Mouse (Mus musculus) left cerebral cortex, postnatal 36 days (tissue): ENCODE measurements at regions not wholly inside any gene's neighbourhood (a gene's known extent, or its start where the extent isn't known, plus 50 kb on each side); places are given as distances from the start of the nearest gene placed in this dataset.
"Not testable (repeated sequence)": the region's sequence is repeated elsewhere in the genome, so short reads cannot be mapped to it uniquely, and the experiment has no call there.

Experiments
- DNase-seq, 2 experiments: peaks; one replicate each; pipeline ENCODE4 v3.0.0; 2021 to 2022; ENCODE audit warnings: low spot score in 2 of 2, mixed read lengths in 1 of 2
- intact Hi-C: fragments of 180-260 bp; cut with DNase I; formaldehyde crosslinking; loops from one replicate; pipeline ENCODE4 v1.15.1; 2025

DNA sequence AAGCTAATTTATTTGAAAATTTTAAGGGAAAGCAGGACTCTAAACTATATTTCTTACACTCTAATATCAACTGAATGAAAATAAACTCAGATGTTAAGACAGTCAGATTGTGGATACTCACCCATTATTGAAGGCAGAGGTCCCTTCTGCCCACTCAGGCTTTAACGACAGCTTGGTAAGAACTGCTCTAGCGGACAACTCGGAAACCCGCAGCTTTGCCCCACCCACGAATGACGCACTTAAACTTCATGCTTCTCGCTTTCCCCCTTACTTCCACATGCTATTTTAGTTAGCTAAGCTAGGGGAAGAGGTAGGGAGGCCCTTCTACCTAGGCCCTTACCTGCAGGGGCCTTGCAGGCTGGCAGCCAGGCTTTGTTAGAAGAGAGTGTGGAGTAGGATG lies 50.8 kb upstream of the Elmo1 start:
- DNase-seq: no peak
- intact Hi-C loops: loop anchor here (5.0 kb wide), 3 partner anchors 53 to 253 kb away; partner anchors contain the start of gene Elmo1

DNA sequence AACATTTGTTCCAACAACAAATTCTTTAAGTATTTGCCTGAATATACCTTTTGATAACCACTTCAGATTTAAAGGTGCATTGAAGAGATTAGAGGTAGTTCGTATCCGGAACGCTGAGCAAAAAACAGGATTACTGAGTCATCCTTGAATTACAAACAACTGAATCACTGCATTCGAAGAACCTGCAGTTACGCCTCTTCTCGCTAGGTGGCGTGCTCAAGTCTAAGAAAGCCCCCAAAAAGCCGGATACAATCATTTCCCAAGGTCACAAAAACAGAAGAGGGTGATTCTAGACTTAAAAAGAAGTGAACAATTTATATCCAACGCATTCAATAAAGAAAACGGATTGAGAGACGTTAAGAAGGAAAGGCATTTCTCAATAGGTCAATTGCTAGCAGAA lies 51.9 kb upstream of the Elmo1 start:
- no peak for DNase-seq
- intact Hi-C loops: loop anchor here (5.0 kb wide), 3 partner anchors 54 to 254 kb away; partner anchors contain the start of gene Elmo1

DNA sequence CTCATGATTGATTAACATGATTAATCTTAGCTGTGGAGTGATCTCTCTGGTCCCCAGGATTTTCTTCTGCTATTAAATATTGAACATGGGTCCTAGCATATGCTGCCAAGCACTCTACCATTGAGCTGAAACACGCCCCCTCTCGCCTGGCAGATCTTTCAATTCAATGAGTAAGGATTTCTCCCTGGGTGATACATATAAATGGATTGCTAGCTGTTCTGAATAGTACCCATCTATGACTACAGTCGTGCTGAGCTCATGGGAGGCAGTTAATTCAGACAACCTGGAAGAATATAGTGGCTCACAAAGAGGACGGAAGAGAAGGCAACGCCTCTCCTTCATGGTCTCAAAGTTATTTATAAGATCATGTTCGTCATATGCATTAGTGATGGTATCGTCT lies 53.0 kb upstream of the Elmo1 start:
- intact Hi-C loops: loop anchor here (5.0 kb wide), 3 partner anchors 55 to 255 kb away; partner anchors contain the start of gene Elmo1
- DNase-seq: peak in 1 of 2 experiments; percentile 17

DNA sequence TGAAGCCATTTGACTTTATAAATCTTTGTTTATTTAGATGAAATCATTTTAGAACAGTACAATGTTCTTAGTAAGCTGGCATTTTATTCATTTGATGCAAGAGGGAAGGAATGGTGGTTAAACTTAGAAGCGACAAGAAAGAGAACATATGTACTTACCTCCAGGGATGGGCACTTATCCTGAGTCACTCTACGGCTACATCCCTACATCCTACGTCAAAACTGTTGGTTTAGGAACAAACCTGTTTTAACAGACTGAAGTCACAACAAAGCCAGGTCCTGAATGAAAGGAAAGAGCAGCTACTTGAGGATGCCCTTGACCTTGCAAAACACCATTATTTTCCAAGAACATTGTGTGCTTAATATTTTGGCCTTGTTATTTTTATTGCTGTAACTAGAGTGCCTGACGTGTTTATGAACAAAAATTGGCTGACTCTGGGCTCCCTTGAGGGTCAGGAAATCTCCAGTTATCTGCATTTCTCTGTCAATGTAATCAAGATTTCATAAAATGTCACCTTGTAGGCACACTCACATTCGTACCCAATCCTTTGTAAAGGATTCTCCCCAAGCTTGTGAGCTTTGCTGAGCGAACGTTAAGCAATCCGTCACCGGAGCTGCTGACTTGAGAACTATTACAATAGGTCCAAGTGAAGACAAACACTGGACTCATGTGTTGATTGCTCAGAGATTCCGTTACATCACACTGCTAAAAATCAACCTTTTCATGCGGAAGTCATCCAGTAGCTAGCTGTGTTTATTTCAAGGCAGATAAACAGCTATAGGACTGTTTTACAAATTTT lies 56.3 kb upstream of the Elmo1 start:
- intact Hi-C loops: no loop called here

DNA sequence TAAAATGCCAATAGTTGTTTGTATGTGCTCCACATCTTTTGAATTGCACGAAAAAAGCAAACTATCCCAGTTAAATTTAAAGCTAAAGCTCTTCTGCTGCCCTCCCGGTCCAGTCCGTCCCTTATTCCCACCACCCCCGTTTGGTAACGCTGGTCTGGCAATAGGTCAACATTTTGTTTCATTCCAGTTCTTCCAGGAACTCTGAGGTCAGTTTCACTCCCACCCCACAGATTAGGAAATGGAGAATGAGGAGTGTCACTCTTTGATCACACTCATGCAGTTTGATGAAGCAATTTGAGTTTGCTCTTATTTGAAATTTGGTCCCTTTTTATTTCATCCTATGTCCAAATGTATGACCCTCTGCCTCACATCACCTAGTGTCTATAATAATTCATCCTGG lies 58.7 kb upstream of the Elmo1 start:
- no peak for DNase-seq
- intact Hi-C loops: no loop called here

More for the DNA sequence above, 56.3 kb upstream of the Elmo1 start:
- no peak for DNase-seq

DNA sequence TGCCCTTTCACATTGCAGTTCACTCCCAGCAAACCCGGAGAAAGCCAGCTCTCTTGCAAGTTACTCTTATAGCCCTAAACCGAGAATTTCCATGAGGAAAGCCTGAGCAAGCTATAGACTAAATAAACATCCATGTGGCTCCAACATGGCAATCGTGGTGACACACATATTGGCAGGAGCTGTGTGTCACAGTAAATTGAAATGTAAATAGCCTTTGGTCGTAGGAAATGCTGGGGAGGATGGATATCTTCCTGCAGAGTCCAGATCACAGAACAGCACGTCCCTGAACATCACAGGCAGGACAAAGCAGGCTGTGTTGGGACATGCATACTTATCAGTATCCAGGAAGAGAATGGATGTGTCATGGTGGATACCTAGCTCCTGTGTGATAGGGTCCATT lies 59.3 kb upstream of the Elmo1 start:
- DNase-seq: no peak
- intact Hi-C loops: no loop called here

DNA sequence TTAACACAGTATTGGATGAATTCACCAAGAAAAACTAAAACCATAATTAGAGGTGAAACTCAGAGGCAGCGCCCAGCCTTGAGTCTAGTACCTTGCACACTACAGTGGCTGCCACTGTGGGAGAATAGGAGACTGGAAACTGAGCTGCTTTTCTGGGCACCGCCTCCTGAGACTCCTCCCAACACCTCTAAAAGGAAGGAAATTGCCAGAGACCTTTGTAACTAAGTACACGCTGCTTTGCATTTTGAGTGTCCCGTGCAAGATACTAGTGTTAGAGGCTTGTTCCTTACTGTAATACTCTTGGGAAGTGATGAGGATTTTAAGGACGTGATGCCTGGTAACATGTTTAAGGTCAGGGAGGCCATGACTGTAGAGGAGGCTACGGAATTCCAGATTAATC lies 63.8 kb upstream of the Elmo1 start:
- no peak for DNase-seq
- intact Hi-C loops: no loop called here

DNA sequence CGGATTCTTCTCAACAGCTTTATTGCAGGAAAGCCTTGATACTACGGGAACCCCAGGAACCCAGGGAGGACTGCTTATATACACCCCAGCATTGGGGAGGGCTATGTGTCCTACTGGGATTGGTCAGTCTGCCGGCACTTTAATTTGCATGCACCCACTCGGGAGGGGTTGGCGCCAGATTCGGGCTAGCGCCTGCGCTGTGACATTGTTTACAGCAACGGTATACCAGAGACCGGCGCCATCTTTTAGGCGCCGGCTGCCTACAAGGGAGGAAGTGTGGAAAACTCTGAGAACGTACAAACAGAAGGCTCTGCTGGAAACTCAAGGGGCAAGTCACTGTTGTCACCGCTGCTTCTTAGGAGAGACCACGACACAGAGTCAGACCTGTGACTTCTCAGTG lies 73.9 kb upstream of the Elmo1 start:
- intact Hi-C loops, DNase-seq: not testable (repeated sequence)

DNA sequence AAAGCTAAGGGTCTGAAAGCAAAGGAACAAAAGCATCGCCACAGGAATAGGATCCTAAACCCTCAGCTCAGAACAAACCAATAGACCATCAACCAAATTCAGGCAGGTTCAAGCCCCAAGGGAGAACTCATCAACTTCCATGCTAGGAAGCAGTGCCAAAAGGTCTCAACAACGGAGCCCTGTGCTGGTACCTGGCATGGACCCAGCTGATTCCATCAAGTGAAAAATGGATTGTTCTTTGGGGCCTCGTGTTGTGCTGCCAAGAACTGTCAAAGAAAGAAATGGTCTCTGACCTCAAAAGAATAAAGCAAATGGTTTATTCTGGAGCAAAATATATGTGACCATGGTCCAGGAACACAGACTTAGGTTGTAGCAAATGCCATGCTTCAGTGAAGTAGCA lies 77.8 kb upstream of the Elmo1 start:
- no peak for DNase-seq
- intact Hi-C loops: no loop called here

DNA sequence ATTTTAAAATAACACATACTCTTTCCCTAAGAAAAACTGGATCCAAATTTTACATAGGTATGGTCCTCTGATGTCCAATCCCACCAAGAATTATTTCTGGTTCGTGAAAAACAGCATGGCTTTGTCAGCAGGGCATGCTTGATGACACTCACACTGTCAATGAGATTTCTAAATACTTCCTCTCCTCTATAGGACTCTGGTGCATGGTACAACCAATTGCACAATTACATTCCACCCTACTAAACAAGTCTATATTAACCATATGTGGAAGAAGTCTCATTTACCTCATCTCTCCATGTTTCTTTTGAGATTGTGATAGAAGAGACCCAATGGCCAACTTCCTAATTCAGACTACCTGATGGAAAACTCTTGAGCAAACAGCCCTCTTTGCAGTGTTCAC lies 81.2 kb upstream of the Elmo1 start:
- no peak for DNase-seq
- intact Hi-C loops: no loop called here

DNA sequence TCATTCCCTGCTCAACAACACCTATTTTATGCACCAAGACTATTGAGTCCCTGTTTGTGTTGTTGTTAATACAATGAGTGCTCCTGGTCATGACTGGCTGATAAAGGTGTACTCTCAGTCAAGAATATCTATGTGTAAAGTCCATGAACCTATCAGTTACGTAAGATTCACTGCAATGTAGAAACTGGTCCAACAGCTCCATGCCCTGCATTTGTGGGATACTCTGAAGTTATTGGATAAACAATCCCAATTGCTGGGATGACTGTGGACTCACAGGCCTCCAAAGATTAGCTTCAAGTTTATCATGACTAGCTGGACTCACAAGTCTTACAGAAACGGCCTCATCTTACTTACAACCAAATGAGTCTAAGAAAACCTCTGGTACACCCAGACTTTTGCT lies 82.8 kb upstream of the Elmo1 start:
- no peak for DNase-seq
- intact Hi-C loops: no loop called here

DNA sequence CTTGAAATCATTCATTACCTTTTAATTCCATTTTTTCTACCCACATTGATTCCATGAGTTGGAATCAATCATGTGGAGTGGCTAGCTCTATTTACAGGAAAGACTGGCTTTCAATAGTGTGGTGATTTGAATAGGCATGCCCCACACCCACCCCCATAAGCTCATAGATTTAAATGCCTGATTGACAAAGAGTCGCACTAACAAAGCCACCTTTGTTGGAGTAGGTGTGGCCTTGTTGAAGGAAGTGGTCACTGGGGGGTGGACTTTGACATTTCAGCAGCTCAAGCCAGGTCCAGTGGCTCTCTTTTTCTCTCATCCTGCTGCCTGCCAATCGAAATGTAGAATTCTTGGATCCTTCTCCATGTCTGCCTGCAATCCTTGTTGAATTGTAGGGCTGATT lies 92.8 kb upstream of the Elmo1 start:
- intact Hi-C loops: no loop called here
- no peak for DNase-seq

DNA sequence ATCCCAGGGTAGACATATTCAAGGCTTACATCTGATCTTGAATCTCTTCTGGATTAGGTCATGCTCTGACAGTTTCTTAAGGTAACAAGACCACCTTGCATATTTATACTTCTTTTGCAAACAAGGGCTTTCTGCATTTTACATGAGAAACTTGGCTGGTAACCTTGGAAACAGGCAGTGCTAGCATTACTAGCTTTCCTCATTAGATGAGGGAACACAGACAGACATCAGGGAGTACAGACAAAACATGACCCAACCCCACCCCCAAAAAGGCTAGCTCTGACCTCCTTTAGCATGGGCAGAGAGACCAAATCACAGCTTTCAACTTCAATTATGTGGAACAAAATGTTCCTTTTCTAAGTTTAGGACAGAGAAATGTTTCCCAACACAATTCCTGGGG lies 114.8 kb upstream of the Elmo1 start:
- DNase-seq: no peak
- intact Hi-C loops: no loop called here

DNA sequence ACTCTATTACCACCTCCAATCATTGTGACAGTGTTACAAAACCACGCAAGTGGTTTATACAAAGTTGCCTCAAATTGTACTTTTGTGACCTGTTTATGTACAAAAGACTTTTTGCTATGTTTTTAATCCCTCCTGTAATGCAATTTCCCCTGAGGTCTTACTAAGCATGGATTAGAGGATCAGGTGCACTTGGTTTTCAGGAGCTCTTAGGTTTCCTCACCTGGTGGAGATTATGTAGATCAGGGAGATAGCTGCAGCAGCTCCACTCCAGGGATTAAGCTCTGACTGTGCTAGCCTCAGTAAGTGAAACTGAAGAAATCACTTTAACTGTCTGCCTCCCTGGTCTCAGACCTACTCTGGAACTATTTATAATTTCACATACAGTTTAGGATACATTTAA lies 123.8 kb upstream of the Elmo1 start:
- DNase-seq: no peak
- intact Hi-C loops: no loop called here

DNA sequence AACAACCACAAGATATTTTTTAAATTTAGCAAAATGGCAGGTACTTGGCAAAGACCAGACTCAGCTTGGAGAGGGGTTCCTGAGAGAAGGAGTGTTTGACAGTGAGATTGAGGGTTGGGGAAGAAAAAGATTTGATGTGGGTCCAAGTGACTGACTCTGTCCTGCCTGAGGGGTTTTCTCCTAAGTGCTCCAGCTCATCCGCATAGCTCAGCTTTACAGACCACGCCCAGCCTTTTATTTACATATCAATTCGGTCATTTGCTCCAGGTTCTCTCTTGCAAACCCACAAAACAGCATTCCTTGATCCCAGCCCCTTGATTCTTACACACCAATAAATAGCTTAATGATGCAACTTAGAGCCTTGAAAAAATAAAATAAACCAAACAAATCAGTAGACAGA lies 127.4 kb upstream of the Elmo1 start:
- intact Hi-C loops: no loop called here
- no peak for DNase-seq

DNA sequence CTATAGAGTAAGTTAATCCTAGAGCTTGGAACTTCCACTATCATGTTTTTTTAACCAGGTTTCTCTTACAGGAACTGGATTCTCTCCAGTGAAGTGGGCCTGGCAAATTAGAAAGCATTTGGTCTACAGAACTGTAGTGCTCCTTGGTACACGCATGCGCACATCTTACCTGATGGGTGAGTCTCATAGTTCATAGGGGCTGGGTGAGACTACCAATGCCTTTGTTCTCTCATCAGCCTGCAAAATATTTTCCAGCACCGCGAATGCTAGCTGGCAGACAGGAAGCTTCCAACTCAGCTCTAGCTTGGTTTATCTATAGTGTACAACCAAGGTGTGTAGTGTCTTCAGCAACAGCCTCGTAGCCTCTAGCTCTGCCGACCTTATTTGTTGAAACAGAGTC lies 104.7 kb upstream of the Gpr141 start:
- intact Hi-C loops: no loop called here
- no peak for DNase-seq

DNA sequence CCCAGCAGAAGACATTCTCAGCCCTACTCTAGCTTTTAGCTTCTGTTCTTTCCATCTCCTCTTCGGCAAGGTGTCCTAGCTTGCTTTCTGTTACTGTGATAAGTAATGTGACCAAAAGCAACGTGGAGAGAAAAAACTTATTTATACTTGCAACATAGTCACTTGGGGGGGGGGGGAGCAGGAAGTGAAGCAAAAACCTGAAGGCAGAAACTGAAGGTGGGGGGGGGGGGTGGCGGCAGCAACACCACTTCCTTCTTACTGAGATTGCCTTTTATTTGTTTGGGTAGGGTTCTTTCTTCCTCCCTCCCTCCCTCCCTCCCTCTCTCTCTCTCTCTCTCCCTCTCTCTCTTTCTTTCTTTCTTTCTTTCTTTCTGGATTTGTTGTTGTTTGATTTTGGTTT lies 103.8 kb upstream of the Gpr141 start:
- no peak for DNase-seq
- intact Hi-C loops: no loop called here

DNA sequence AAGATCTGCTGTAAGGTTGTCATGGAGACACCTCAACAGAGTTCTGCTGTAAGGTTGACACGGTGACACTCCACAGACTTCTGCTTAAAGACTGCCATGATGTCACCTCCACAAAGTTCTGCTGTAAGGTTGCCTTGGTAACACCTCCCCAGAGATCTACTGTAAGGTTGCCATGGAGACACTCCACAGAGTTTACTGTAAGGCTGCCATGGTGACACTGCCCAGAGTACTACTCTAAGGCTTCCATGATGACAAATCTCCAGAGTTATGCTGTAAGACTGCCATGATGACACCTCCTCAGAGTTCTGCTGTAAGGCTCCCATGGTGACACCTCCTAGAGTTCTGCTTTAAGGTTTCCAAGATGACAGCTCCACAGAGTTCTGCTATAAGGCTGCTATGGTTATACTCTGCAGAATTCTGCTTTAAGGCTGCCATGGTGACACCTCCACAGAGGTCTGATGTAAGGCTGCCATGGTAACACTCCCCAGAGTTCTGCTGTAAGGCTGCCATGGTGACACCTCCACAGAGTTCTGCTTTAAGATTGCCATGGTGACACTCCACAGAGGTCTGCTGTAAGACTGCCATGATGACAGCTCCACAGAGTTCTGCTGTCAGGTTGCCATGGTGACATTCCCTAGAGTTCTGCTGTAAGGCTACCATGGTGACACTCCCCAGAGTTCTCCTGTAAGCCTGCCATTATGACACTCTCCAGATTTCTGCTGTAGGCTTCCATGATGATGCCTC lies 97.2 kb upstream of the Gpr141 start:
- DNase-seq: no peak
- intact Hi-C loops: no loop called here

DNA sequence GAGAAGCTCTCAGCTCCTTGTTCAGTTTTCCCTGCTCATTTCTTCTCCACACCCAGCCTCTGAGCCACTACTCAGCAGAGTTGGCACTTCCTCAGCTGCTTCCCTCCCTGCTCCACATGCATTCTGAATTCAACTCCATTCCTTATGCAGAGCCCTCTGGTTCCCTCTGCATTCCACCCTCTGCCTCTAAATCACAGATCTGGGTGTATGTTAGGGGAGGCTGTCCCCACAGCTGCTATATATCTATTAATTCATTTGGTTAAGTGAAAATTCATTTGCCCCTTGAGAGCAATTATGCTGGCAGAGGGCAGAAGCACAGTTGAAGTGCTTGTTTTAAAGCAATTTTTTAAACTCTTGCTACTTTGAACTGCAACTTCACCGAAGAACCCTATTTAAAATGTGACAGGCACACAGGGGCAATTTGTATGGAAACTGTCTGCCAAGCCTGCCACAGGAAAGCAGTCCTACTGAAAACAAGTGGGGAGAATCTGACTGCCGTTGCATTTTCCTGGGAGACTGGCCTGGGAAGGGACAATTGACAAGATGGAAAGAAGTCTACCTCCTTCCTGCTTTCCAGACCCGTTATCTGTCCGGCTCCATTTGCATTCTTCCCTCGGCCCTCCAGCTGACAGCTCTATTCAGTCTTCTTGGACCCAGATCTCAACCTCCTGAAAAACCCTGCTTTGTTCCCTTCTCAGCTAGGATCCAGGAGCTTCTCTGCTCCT lies 88.0 kb upstream of the Gpr141 start:
- intact Hi-C loops: no loop called here

DNA sequence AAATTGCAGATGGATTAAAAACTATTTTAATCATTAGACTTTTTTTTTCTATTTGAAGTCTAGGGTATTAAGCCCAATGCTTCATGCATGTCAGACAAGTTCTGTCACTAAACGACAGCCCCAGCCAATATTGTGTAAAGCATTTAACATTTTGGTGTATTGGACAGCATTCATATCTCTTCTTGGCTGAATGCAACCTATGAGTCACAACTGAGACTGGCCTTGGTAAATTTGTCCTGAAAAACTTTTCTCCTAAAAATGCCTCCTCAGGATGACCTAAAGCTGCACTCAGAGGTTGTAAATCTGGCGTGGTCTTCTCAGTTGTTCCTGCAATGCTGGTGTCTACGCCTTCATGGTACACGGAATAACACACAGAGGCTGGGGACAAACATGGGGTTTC lies 78.7 kb upstream of the Gpr141 start:
- intact Hi-C loops: no loop called here

More for the DNA sequence above, 88.0 kb upstream of the Gpr141 start:
- no peak for DNase-seq

DNA sequence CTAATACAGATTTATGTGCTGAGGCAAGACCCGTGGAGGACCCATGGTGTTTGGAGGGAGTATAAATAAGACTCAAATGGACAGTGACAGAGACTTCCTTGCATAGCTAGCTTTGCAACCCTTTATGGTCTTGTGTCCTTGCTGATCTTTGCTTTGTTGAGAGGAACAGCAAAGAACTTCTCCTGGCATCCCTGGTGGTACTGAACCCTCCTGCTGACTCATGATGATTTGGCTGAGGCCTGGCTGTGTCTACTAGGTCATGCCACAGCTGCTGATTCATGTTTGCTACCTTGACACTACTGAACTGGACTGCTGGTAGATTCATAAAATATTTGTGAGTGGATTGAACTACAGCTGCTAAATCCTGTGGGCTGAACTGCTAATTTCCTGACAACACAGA lies 73.1 kb upstream of the Gpr141 start:
- intact Hi-C loops: no loop called here
- DNase-seq: no peak

More for the DNA sequence above, 78.7 kb upstream of the Gpr141 start:
- DNase-seq: no peak
